Mouse (Mus musculus) brain, embryonic 14.5 days (tissue): ENCODE measurements around the gene BC004004.

Experiments used
- CTCF ChIP-seq: fragments of 200-500 bp; IDR thresholded peaks from 2 replicates; pipeline ENCODE4 v1.5.1; 2012; ENCODE audit warnings: inconsistent platforms, mild to moderate bottlenecking, moderate library complexity, borderline replicate concordance; ENCODE audit not compliant: insufficient read depth, insufficient read length; ENCODE audit errors: extremely low read depth
- POLR2A ChIP-seq: fragments of 200-500 bp; IDR thresholded peaks from 2 replicates; pipeline ENCODE4 v1.6.1; 2012; ENCODE audit warnings: mild to moderate bottlenecking, inconsistent platforms, borderline replicate concordance; ENCODE audit not compliant: poor library complexity, insufficient read depth, insufficient read length, severe bottlenecking; ENCODE audit errors: extremely low read depth

- TF ChIP-seq POLR2A (no peak), CTCF (no peak)
These were observed 22.9 kb upstream of the BC004004 start for GRCm38 (mm10) chr17:29245725-29246124.
